Mouse (Mus musculus): ENCODE measurements around the gene Cxxc4. TPM values are rescaled to one million over a fixed set of nuclear protein-coding genes. Genes with fewer than 3 reads are reported as not detected.

Gene Cxxc4
- total RNA-seq, 4 experiments from 2014 or later = 20.2 to 22.0 (median 21.6) TPM

DNA sequence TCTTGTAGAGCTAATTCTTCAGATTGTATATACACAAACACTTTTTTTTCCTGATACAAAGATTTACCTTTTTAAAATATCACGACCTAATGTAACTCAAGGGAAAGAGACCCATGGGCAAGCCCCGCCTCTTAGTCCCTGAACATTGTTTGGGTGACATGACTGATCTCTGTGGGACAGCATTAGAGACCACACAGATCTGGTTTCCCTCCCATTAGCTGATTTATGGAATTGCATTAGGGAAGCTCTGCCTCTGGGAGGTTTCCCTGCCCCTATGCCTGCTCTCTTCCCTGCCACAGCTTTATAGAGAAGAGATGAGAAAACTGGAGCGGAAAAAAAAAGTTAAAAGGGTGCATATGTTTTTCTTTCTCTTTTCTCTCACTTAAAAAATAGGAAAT lies 7.6 kb downstream of the Cxxc4 start:
- no peak for DNase-seq (ENCODE audit: low spot score in 2 of 2)

DNA sequence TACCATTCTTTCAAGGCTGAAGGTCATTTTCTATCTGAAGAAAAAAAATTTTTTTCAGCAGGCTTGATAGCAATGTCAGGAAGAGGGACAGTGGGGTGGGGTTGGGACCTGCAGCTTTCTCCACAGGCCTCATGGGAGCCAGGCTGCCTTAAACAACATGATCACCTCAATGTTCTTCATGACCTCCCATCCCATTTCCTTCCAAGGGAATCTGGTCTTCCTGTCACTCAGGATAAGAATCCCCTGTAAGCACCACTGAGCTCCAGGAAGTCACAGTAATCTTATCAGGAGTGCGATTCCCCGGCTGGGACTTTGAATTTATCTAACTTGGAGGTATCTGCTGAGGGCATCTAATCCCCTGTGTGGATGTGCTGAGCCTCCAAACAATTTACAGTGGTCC lies 17.9 kb downstream of the Cxxc4 start:
- DNase-seq (ENCODE audit: low spot score in 2 of 2) = no peak

DNA sequence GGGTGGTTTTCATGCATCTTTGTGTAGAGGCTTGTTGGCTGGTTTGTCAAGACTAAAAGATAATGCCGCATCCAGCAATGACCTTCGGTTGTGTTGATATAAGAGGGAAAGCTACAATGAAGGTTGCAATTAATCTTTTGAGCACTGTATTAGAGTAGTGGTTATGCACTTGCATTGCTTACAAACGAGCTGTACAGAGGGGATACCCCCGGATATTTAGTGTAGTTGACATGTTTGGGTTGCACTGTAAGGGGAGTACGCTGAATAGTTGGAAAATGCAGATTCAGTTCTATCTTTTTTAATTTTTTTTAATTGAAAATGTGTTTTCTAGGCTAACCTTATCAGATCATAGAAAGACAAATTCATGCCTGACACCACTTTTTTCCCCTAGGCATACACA lies 22.4 kb downstream of the Cxxc4 start:
- no peak for DNase-seq (ENCODE audit: low spot score in 2 of 2)

DNA sequence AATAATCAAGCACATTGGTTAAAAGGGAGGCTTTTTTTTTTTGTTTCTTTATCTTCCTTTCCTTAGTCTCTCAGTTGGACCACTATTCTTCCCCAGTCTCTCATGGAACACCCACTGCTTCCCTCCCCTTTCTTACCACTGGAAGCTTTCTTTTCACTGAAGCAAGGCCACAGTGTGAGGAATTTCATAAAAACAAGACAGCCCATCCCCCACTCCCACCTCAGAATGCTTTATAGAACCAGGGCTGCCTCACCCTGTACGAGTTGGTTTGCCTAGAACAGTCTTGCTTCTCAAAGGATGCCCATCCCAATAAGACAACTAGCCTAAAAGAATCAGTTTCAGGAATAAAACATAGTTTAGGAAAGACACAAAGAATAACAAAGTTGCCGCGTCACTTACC lies 23.0 kb downstream of the Cxxc4 start:
- no peak for DNase-seq (ENCODE audit: low spot score in 2 of 2)

DNA sequence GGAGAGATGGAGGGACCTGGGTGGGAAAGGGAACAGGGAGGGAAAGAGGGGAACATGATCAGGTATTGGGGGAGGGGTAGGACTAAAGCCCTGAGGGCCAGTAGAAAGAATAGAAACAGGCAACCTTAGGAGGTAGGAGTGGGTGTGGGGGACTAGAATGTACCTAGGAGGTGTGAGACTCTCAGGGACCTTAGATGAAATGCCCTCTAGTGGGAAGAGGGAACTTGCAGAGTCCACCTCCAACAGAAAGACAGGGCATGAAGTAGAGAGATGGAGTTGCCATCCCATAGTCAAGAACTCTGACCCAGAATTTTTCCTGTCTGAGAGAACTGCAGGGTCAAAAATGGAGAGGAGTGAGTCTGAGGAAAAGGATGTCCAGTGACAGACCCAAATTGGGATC lies 43.4 kb downstream of the Cxxc4 start:
- DNase-seq (ENCODE audit: low spot score in 2 of 2) = no peak

DNA sequence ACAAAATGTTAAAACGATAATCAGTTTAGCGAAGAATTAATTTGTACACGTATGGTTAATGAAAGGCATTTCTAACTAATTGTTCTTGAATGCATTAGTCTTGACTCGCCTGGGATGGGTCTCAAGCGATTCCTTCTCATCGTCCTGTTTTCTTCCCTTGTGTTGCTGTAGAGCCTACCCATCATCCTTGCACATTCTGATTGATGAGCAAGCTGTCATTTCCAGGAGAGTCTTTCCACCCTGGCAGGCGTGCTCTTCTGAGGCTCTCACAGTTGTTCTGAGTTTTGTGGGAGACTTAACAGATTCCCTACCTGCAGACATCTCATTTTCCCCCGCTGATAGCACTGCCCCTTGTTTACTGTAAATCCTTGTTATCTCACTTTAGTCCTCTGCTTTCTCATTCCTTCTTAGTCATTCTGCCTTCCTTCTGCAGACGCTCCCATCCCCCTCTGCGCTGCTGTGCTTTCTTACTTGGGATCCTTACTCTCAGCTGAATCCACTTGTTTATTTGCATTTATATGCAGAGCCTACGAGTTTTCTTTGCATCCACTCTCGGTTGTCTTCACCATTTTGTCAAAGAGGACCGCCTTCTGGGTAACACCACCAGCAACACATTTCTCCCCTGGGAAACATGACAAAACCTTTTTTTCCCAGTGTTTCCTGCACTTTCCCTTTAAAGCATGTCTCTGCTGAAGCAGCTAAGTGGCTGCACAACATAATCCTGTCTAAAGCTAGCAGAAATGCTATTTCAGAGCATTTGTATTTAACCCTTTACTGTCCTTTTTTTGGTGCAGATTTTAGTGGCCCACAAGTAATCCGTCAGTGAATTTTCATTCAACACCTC lies 45.5 kb downstream of the Cxxc4 start:
- no peak for DNase-seq (ENCODE audit: low spot score in 2 of 2)

DNA sequence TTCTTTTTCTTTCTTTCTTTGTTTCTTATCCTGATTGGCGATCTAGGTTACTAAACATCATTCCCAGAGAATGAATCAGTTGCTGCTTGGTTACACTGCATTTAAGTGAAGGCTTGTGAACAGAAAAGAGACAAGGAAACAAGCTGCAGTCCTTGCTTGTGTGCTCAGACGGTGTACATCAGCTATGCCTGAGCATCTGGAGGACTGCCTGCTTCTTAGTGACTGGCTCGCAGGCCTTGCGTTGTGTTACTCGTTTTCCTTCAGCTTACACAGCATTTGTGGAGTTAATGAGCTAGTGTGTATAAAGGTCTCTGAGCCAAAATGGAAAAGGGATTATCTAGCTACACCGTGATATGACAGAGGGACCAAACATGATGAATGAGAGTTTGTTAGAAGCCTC lies 58.9 kb downstream of the Cxxc4 start:
- DNase-seq (ENCODE audit: low spot score in 2 of 2) = no peak

DNA sequence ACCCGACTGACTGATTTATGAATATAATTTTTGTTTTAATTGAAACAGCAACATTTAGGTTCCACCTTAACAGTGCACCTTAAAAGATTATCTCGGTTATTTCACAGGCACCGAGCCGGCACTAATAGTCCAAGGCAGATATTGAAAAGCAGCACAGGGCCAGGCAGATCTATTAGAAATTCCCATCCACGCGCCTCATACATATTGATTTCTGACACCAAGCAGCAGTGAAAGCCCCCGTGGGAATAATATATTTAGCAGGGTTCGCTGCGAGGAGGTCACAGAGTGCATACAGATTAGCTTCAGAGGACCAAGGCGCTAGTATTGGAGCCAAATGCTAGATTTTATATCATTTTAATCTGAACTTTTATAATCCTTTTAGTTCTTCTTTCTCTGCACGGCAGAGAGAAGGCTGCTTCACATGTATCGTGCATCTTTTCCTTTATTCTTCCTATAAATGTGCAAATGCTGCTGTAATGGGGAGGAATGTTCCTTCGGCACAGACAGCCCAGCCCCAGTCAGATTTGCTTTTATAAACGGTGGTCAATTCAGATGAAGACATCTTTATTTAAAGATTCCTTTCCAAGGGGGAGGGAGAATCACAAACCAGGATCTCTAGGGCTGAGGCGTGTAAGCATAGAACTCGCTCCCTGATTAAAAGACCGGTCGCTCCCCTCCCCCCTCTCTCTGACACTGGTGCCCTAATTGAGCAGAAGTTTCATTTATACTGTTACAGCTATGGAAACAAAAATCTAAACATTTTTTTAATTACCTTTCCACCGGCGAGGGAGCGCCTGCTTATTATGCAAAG lies 66.6 kb downstream of the Cxxc4 start:
- no peak for DNase-seq (ENCODE audit: low spot score in 2 of 2)

DNA sequence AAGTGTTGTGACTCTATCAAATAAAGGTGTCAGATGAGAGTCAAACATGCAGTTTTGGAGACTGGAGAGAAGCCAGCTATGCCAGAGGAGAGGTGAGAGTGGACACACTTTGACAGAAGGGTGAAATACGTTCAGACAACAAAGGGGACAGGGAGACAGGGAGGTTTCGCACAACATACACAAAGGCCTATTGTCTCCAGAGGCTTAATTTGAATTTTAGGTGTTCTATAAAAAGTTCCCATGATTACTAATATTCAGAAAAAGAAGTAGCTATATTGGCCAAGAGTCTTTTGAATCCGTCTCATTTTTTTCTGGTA lies 67.2 kb downstream of the Cxxc4 start:
- no peak for DNase-seq (ENCODE audit: low spot score in 2 of 2)

DNA sequence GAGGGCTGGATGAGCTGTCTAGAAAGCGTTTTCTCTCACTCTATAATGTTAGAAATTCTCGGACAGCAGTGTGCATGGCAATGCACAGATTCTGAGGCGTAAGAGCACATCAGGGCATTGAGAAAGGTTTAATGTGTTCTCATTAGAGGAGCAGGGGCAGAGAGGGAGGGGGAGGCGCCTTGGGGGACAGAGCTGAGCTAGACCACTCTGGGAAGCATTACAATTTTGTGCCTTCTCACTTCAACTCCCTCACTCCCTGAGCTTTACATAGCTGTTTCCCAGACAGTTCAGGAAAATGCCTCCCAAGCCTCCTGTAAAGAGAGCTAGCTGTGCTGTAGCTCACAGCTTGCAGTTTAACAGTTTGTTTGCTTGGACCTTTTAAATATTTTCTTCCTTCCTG lies 70.2 kb downstream of the Cxxc4 start:
- no peak for DNase-seq (ENCODE audit: low spot score in 2 of 2)

DNA sequence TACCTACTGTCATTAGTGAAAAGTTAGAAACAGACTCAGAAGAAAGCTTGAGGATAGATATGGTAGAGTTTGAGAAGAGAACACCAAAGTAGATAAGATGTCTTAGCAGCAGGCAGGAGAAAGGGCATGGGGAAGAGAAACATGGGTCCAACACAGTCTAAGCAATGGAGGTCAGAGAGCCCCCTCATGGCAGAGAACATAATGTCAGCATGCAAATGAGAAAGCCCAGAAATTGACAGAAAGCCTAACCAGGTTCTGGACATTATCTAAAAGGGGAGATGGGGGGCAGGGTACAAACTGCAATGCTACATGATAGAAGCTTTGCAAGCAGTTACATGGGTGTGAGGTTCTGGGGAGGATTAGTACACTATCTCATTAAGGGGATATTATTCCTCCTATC lies 71.5 kb downstream of the Cxxc4 start:
- no peak for DNase-seq (ENCODE audit: low spot score in 2 of 2)

Small RNAs within 50 kb of the gene (microRNA-seq; reads per million reads assigned to microRNA genes)
- 0 reads per million in 2 experiments for gene Mir1895
